Mouse (Mus musculus) embryonic facial prominence, embryonic 12.5 days (tissue): Measurements from ENCODE around the gene Tbx15. TPM values are rescaled to one million over a fixed set of nuclear protein-coding genes. Genes with fewer than 3 reads are reported as not detected.
A peak's percentile ranks its signal among the peaks of the same experiment; 100 is the strongest.

Source experiments
- ATAC-seq: fragments of 200-750 bp; cut with Nextera tagmentation; 2 replicates; pipeline ENCODE4 v1.8.0; 2017; ENCODE audit not compliant: insufficient number of reproducible peaks, insufficient read depth, low FRiP score, low TSS enrichment
- H3K27ac ChIP-seq: fragments of 300-500 bp; sonication (generic); 2 replicates; pipeline ENCODE4 v1.5.1; 2016; ENCODE audit warnings: mild to moderate bottlenecking
- H3K27me3 ChIP-seq: fragments of 300-500 bp; sonication (generic); 2 replicates; pipeline ENCODE4 v1.6.1; 2016; ENCODE audit warnings: mild to moderate bottlenecking, moderate library complexity
- H3K36me3 ChIP-seq: fragments of 300-500 bp; sonication (generic); 2 replicates; pipeline ENCODE4 v1.6.1; 2016; ENCODE audit warnings: mild to moderate bottlenecking
- H3K4me1 ChIP-seq: fragments of 300-500 bp; sonication (generic); 2 replicates; pipeline ENCODE4 v1.6.1; 2016
- H3K4me2 ChIP-seq: fragments of 300-500 bp; sonication (generic); replicated peaks from 2 replicates; pipeline ENCODE4 v1.6.1; 2016; ENCODE audit warnings: mild to moderate bottlenecking, moderate library complexity
- H3K4me3 ChIP-seq: fragments of 300-500 bp; sonication (generic); 2 replicates; pipeline ENCODE4 v1.5.1; 2016; ENCODE audit warnings: mild to moderate bottlenecking
- H3K9ac ChIP-seq: fragments of 300-500 bp; sonication (generic); 2 replicates; pipeline ENCODE4 v1.6.1; 2016; ENCODE audit warnings: mild to moderate bottlenecking, moderate library complexity
- H3K9me3 ChIP-seq: fragments of 300-500 bp; sonication (generic); 2 replicates; pipeline ENCODE4 v1.6.1; 2016; ENCODE audit warnings: mild to moderate bottlenecking, moderate library complexity
- WGBS: fragments of 180-500 bp; shearing (Covaris S2); methylation state at CpG from one replicate; pipeline ENCODE4 v1.1.7; 2016; 5-methylcytosine and 5-hydroxymethylcytosine counted together
- polyA plus RNA-seq: library from polyadenylated mRNA; unstranded; fragments of >200 nt; fragmentation: Nextera tagmentation; extraction: Ambion mirVana; gene quantifications from 2 replicates; pipeline ENCODE4 v1.2.1, GENCODE M21; 2016

Tbx15 gene
- polyA plus RNA-seq, 1 experiment from 2014 or later = 15.2 TPM

GRCm38 (mm10) chr3:99238691-99239090 is 1.5 kb upstream of the Tbx15 start:
- no peaks in the 10 kb centered on the region for H3K9me3 ChIP-seq
- H3K27ac ChIP-seq = no peak overlapping the region
- no peak overlapping the region for H3K4me2 ChIP-seq
- H3K27me3 ChIP-seq = peaks cover 73% of the 10 kb centered on the region
- H3K4me1 ChIP-seq = peaks cover 6% of the 10 kb centered on the region; the same call in 1 of the 2 replicates
- H3K9ac ChIP-seq = no peak overlapping the region
- H3K4me3 ChIP-seq = no peak overlapping the region
- 12% methylated on average over 1 of the region's 1 CpGs for WGBS
- H3K36me3 ChIP-seq = no peaks in the 10 kb centered on the region
- ATAC-seq = no peak

- WGBS = 3% methylated on average over 20 of the region's 20 CpGs
- no peak overlapping the region for H3K27ac ChIP-seq
- H3K36me3 ChIP-seq = no peaks in the 10 kb centered on the region
- H3K9ac ChIP-seq = no peak overlapping the region
- no peak for ATAC-seq
- 0 out of 2 replicates have a peak overlapping the region, but pooled peaks have one; percentile 39 for H3K4me2 ChIP-seq
- no peaks in the 10 kb centered on the region for H3K9me3 ChIP-seq
- no peak overlapping the region for H3K4me3 ChIP-seq
- H3K4me1 ChIP-seq = peaks cover 3% of the 10 kb centered on the region; the same call in 1 of the 2 replicates
- peaks cover 77% of the 10 kb centered on the region for H3K27me3 ChIP-seq
Observed at GRCm38 (mm10) chr3:99239301-99240045, 708 bp upstream of the Tbx15 start.

- no peak for ATAC-seq
- Histone ChIP-seq H3K9ac (0 out of 2 replicates have a peak overlapping the region, but pooled peaks have one; percentile 19), H3K4me1 (peaks cover 3% of the 10 kb centered on the region; the same call in 1 of the 2 replicates), H3K4me2 (peak overlapping the region; percentile 39), H3K9me3 (no peaks in the 10 kb centered on the region), H3K36me3 (no peaks in the 10 kb centered on the region), H3K27ac (no peak overlapping the region), H3K27me3 (peaks cover 81% of the 10 kb centered on the region), H3K4me3 (peak overlapping the region; percentile 27)
- under 1% methylated on average over 50 of the region's 50 CpGs for WGBS
Observed at GRCm38 (mm10) chr3:99240811-99241738, 894 bp downstream of the Tbx15 start.

- Histone ChIP-seq H3K27ac (no peak overlapping the region), H3K27me3 (peaks cover 85% of the 10 kb centered on the region), H3K9me3 (no peaks in the 10 kb centered on the region), H3K36me3 (no peaks in the 10 kb centered on the region), H3K9ac (no peak overlapping the region), H3K4me3 (no peak overlapping the region), H3K4me1 (peaks cover 3% of the 10 kb centered on the region; the same call in 1 of the 2 replicates), H3K4me2 (no peak overlapping the region)
- ATAC-seq = no peak
- 8% methylated on average over 8 of the region's 8 CpGs for WGBS
Observed at GRCm38 (mm10) chr3:99242481-99242880, 2.3 kb downstream of the Tbx15 start.

- Histone ChIP-seq H3K27me3 (peaks cover 87% of the 10 kb centered on the region), H3K9ac (no peak overlapping the region), H3K4me1 (peaks cover under 1% of the 10 kb centered on the region; the same call in 1 of the 2 replicates), H3K9me3 (no peaks in the 10 kb centered on the region), H3K36me3 (no peaks in the 10 kb centered on the region), H3K4me2 (no peak overlapping the region), H3K4me3 (no peak overlapping the region), H3K27ac (no peak overlapping the region)
- no peak for ATAC-seq
- WGBS = 22% methylated on average over 3 of the region's 3 CpGs
Observed at GRCm38 (mm10) chr3:99245341-99245740, 5.2 kb downstream of the Tbx15 start.

- ATAC-seq = no peak
- Histone ChIP-seq H3K4me2 (no peak overlapping the region), H3K9me3 (no peaks in the 10 kb centered on the region), H3K4me3 (no peak overlapping the region), H3K4me1 (no peaks in the 10 kb centered on the region), H3K27me3 (peaks cover 95% of the 10 kb centered on the region), H3K36me3 (no peaks in the 10 kb centered on the region), H3K27ac (no peak overlapping the region), H3K9ac (no peak overlapping the region)
- 40% methylated on average over 3 of the region's 3 CpGs for WGBS
Observed at GRCm38 (mm10) chr3:99246629-99247028, 6.4 kb downstream of the Tbx15 start.

- Histone ChIP-seq H3K9me3 (no peaks in the 10 kb centered on the region), H3K4me3 (no peak overlapping the region), H3K36me3 (no peaks in the 10 kb centered on the region), H3K27ac (no peak overlapping the region), H3K27me3 (peaks cover 97% of the 10 kb centered on the region), H3K9ac (no peak overlapping the region), H3K4me1 (no peaks in the 10 kb centered on the region), H3K4me2 (no peak overlapping the region)
- 9% methylated on average over 4 of the region's 4 CpGs for WGBS
- ATAC-seq = no peak
Observed at GRCm38 (mm10) chr3:99247586-99247985, 7.4 kb downstream of the Tbx15 start.

- Histone ChIP-seq H3K27ac (no peak overlapping the region), H3K27me3 (peaks cover 96% of the 10 kb centered on the region), H3K9ac (no peak overlapping the region), H3K4me3 (peak overlapping the region; percentile 0; the same call in 1 of the 2 replicates), H3K4me1 (no peaks in the 10 kb centered on the region), H3K36me3 (no peaks in the 10 kb centered on the region), H3K4me2 (peak overlapping the region; percentile 19; the same call in 1 of the 2 replicates), H3K9me3 (no peaks in the 10 kb centered on the region)
- ATAC-seq = no peak
- WGBS = 3% methylated on average over 28 of the region's 28 CpGs
Observed at GRCm38 (mm10) chr3:99247996-99248801, 8.0 kb downstream of the Tbx15 start.

- peaks cover 89% of the 10 kb centered on the region for H3K27me3 ChIP-seq
- ATAC-seq = no peak
Observed at GRCm38 (mm10) chr3:99248831-99249550, 8.8 kb downstream of the Tbx15 start.

GRCm38 (mm10) chr3:99249551-99249870 is 9.3 kb downstream of the Tbx15 start:
- Histone ChIP-seq H3K27me3 (peaks cover 84% of the 10 kb centered on the region), H3K4me1 (no peaks in the 10 kb centered on the region), H3K9me3 (no peaks in the 10 kb centered on the region), H3K4me2 (no peak overlapping the region), H3K36me3 (no peaks in the 10 kb centered on the region), H3K4me3 (no peak overlapping the region), H3K9ac (no peak overlapping the region), H3K27ac (peak overlapping the region; percentile 30; the same call in 1 of the 2 replicates)
- no peak for ATAC-seq
- 4% methylated on average over 11 of the region's 11 CpGs for WGBS

More at GRCm38 (mm10) chr3:99248831-99249550, 8.8 kb downstream of the Tbx15 start:
- H3K4me1 ChIP-seq = no peaks in the 10 kb centered on the region
- WGBS = 2% methylated on average over 25 of the region's 25 CpGs
- H3K9me3 ChIP-seq = no peaks in the 10 kb centered on the region
- no peaks in the 10 kb centered on the region for H3K36me3 ChIP-seq
- H3K4me3 ChIP-seq = peak overlapping the region; percentile 0; the same call in 1 of the 2 replicates
- peak overlapping the region; percentile 30; the same call in 1 of the 2 replicates for H3K27ac ChIP-seq
- H3K4me2 ChIP-seq = peak overlapping the region; percentile 19
- no peak overlapping the region for H3K9ac ChIP-seq
